Comparison of ENCODE assay signal across 8 mouse cellular contexts in genomic region chr6:86371950-86372516, GRCm38 (mm10). TPM values are rescaled to one million over a fixed set of nuclear protein-coding genes. Genes with fewer than 3 reads are reported as not detected.
A peak's percentile ranks its signal among the peaks of the same experiment; 100 is the strongest.
DNase-seq lines count a peak whose midpoint lies in the region; ATAC-seq and TF ChIP-seq lines count a peak whose summit lies in the region.

No protein-coding gene starts in this region.

- peak overlapping the region; percentile 86 for H3K4me3 ChIP-seq in lung, embryonic 15.5 days
- peak overlapping the region; percentile 87 for H3K4me3 ChIP-seq in intestine, embryonic 16.5 days (ENCODE audit: low read length)
- H3K4me3 ChIP-seq in olfactory bulb, adult 2 months (ENCODE audit: insufficient read depth, low read depth, low read length), result peak overlapping the region; percentile 79

- H3K9ac ChIP-seq in lung, embryonic 15.5 days, result peak overlapping the region; percentile 91
- peak overlapping the region; percentile 83 for H3K9ac ChIP-seq in intestine, embryonic 16.5 days (ENCODE audit: low read depth, low read length)

- DNase-seq in adrenal gland, adult (ENCODE audit: inconsistent age in 2 of 2, low spot score in 1 of 2), result peak; percentile 31 to 84
- DNase-seq in adrenal gland, postnatal 4 days (ENCODE audit: low spot score in 2 of 2), result no peak
- no peak for DNase-seq in lung, postnatal 4 days
- no peak for DNase-seq in gastrocnemius, postnatal 10 days
- DNase-seq in retina, postnatal 1 day, result no peak

- TF ChIP-seq POLR2A in olfactory bulb, adult 2 months (IDR thresholded peaks at IDR 0.05; ENCODE audit: insufficient read depth, low read depth, low read length), result no peak

- TF ChIP-seq CTCF in olfactory bulb, adult 2 months (IDR thresholded peaks at IDR 0.05; ENCODE audit: insufficient read depth, low read depth, low read length), result no peak

- no peaks in the 10 kb centered on the region for H3K9me3 ChIP-seq in lung, embryonic 15.5 days
- H3K9me3 ChIP-seq in intestine, embryonic 16.5 days (ENCODE audit: control insufficient read depth, low read length), result no peaks in the 10 kb centered on the region

- H3K4me2 ChIP-seq in lung, embryonic 15.5 days, result peak overlapping the region; percentile 64
- peak overlapping the region; percentile 74 for H3K4me2 ChIP-seq in intestine, embryonic 16.5 days (ENCODE audit: low read depth, low read length)

- H3K4me1 ChIP-seq in lung, embryonic 15.5 days, result peaks cover 14% of the 10 kb centered on the region
- peaks cover 17% of the 10 kb centered on the region; the same call in 1 of the 2 replicates for H3K4me1 ChIP-seq in intestine, embryonic 16.5 days (ENCODE audit: control insufficient read depth, insufficient read depth, low read length)
- H3K4me1 ChIP-seq in olfactory bulb, adult 2 months (ENCODE audit: control insufficient read depth, insufficient read depth, low read length), result no peaks in the 10 kb centered on the region

- no peaks in the 10 kb centered on the region for H3K27me3 ChIP-seq in lung, embryonic 15.5 days
- no peaks in the 10 kb centered on the region for H3K27me3 ChIP-seq in intestine, embryonic 16.5 days (replicated peaks; ENCODE audit: control insufficient read depth, insufficient read depth, low read length)

- no peak for ATAC-seq in lung, embryonic 15.5 days (ENCODE audit: borderline replicate concordance, extremely low read depth, low FRiP score, low TSS enrichment)
- ATAC-seq in intestine, embryonic 16.5 days, result no peak

- H3K36me3 ChIP-seq in lung, embryonic 15.5 days, result peaks cover 26% of the 10 kb centered on the region
- H3K36me3 ChIP-seq in intestine, embryonic 16.5 days (ENCODE audit: control insufficient read depth, insufficient read depth, low read length), result peaks cover 5% of the 10 kb centered on the region; the same call in 1 of the 2 replicates

- H3K27ac ChIP-seq in lung, embryonic 15.5 days, result no peak overlapping the region
- H3K27ac ChIP-seq in intestine, embryonic 16.5 days (ENCODE audit: low read length), result no peak overlapping the region
- H3K27ac ChIP-seq in olfactory bulb, adult 2 months (ENCODE audit: insufficient read depth, low read depth, low read length), result no peak overlapping the region

- WGBS in lung, embryonic 15.5 days, result 3% methylated on average over 12 of the region's 12 CpGs
- 3% methylated on average over 12 of the region's 12 CpGs for WGBS in intestine, embryonic 16.5 days
- WGBS in olfactory bulb, adult 2 months, result 3% methylated on average over 12 of the region's 12 CpGs

RNA-seq across cellular contexts. Expression of gene Snrpg, which starts 0.9 kb away (rescaled TPM):
- 100 to 1,000 TPM; 383 to 436 TPM for total RNA-seq in adrenal gland, postnatal 4 days (2021)
- 556 and 637 TPM in 2 replicates for polyA plus RNA-seq in lung, embryonic 15.5 days (2015; fragmentation: Nextera tagmentation; extraction: Ambion mirVana)
- polyA plus RNA-seq in intestine, embryonic 16.5 days (2015; fragmentation: Nextera tagmentation; extraction: Ambion mirVana), result 393 and 465 TPM in 2 replicates
- not detected in 2 replicates for polyA plus RNA-seq in olfactory bulb, adult 2 months (2012; ENCODE audit: insufficient read depth, insufficient read length, low replicate concordance, missing spikeins)
- total RNA-seq in gastrocnemius, postnatal 10 days (2021), result 10 to 100 TPM; 60.0 to 71.1 TPM

RNA-seq across cellular contexts. Expression of gene Fam136a, which starts 6.6 kb away (rescaled TPM):
- 10 to 100 TPM; 84.1 to 84.5 TPM for total RNA-seq in adrenal gland, postnatal 4 days (2021)
- 111 TPM in 2 replicates for polyA plus RNA-seq in lung, embryonic 15.5 days (2015; fragmentation: Nextera tagmentation; extraction: Ambion mirVana)
- polyA plus RNA-seq in intestine, embryonic 16.5 days (2015; fragmentation: Nextera tagmentation; extraction: Ambion mirVana), result 163 and 176 TPM in 2 replicates
- polyA plus RNA-seq in olfactory bulb, adult 2 months (2012; ENCODE audit: insufficient read depth, insufficient read length, low replicate concordance, missing spikeins), result not detected in 2 replicates
- total RNA-seq in gastrocnemius, postnatal 10 days (2021), result 10 to 100 TPM; 23.8 to 30.4 TPM

RNA-seq across cellular contexts. Expression of gene Pcyox1, which starts 24.9 kb away (rescaled TPM):
- total RNA-seq in adrenal gland, postnatal 4 days (2021), result 100 to 1,000 TPM; 180 to 205 TPM
- polyA plus RNA-seq in lung, embryonic 15.5 days (2015; fragmentation: Nextera tagmentation; extraction: Ambion mirVana), result 80.9 and 82.2 TPM in 2 replicates
- 76.7 and 77.2 TPM in 2 replicates for polyA plus RNA-seq in intestine, embryonic 16.5 days (2015; fragmentation: Nextera tagmentation; extraction: Ambion mirVana)
- not detected in 2 replicates for polyA plus RNA-seq in olfactory bulb, adult 2 months (2012; ENCODE audit: insufficient read depth, insufficient read length, low replicate concordance, missing spikeins)
- total RNA-seq in gastrocnemius, postnatal 10 days (2021), result 10 to 100 TPM; 67.0 to 71.2 TPM

RNA-seq across cellular contexts. Expression of gene Tia1, which starts 32.0 kb away (rescaled TPM):
- total RNA-seq in adrenal gland, postnatal 4 days (2021), result 100 to 1,000 TPM; 105 to 120 TPM
- 179 and 191 TPM in 2 replicates for polyA plus RNA-seq in lung, embryonic 15.5 days (2015; fragmentation: Nextera tagmentation; extraction: Ambion mirVana)
- 97.9 and 110 TPM in 2 replicates for polyA plus RNA-seq in intestine, embryonic 16.5 days (2015; fragmentation: Nextera tagmentation; extraction: Ambion mirVana)
- polyA plus RNA-seq in olfactory bulb, adult 2 months (2012; ENCODE audit: insufficient read depth, insufficient read length, low replicate concordance, missing spikeins), result 194 and 323 TPM in 2 replicates
- total RNA-seq in gastrocnemius, postnatal 10 days (2021), result 10 to 100 TPM; 34.0 to 50.1 TPM

RNA-seq across cellular contexts. Expression of gene Gm44790, which starts 54.4 kb away (rescaled TPM):
- total RNA-seq in adrenal gland, postnatal 4 days (2021), result 1 to 10 TPM in 1 of 2 experiments, not detected in 1; 2.1 TPM
- 1.3 TPM in 1 of 2 replicates, not detected in the other for polyA plus RNA-seq in lung, embryonic 15.5 days (2015; fragmentation: Nextera tagmentation; extraction: Ambion mirVana)
- polyA plus RNA-seq in intestine, embryonic 16.5 days (2015; fragmentation: Nextera tagmentation; extraction: Ambion mirVana), result not detected in 2 replicates
- not detected in 2 replicates for polyA plus RNA-seq in olfactory bulb, adult 2 months (2012; ENCODE audit: insufficient read depth, insufficient read length, low replicate concordance, missing spikeins)
- not detected for total RNA-seq in gastrocnemius, postnatal 10 days (2021)

Comparison
In these comparisons a context has a peak if more than half of its experiments do, and no peak if none do; other contexts are left out.
1. DNase-seq: peak in adrenal gland, adult (2 of 2); none in adrenal gland, postnatal 4 days (0 of 2), lung, postnatal 4 days (0 of 2), gastrocnemius, postnatal 10 days (single experiment) and retina, postnatal 1 day (single experiment).
2. RNA of gene Snrpg, which starts 0.9 kb away (polyA plus RNA-seq): 556 to 637 TPM in lung, embryonic 15.5 days and 393 to 465 TPM in intestine, embryonic 16.5 days; not detected in olfactory bulb, adult 2 months; every median in the first group is over 100 times any median in the second.
3. RNA of gene Fam136a, which starts 6.6 kb away (polyA plus RNA-seq): 163 to 176 TPM in intestine, embryonic 16.5 days and 111 TPM in lung, embryonic 15.5 days; not detected in olfactory bulb, adult 2 months; every median in the first group is over 100 times any median in the second.
4. Peak in every context shown above with its lines, with median percentiles within 50 percentile points of each other: H3K4me3 ChIP-seq.